Mouse (Mus musculus) intestine, embryonic 14.5 days (tissue): ENCODE measurements around the gene Rrp12. TPM values are rescaled to one million over a fixed set of nuclear protein-coding genes. Genes with fewer than 3 reads are reported as not detected.
"Not testable (repeated sequence)": the region's sequence is repeated elsewhere in the genome, so short reads cannot be mapped to it uniquely, and the experiment has no call there.

Experiments used
- ATAC-seq: fragments of 200-750 bp; cut with Nextera tagmentation; replicated peaks from 2 replicates; pipeline ENCODE4 v1.8.0; 2017; ENCODE audit warnings: low read depth, moderate number of reproducible peaks, moderate TSS enrichment, moderate library complexity; ENCODE audit not compliant: low FRiP score, low TSS enrichment
- DNase-seq: peaks from one replicate; pipeline ENCODE4 v3.0.0-alpha.2; 2018; ENCODE audit warnings: low spot score
- H3K27ac ChIP-seq: fragments of 300-500 bp; sonication (generic); 2 replicates; pipeline ENCODE4 v1.5.1; 2014; ENCODE audit warnings: low read depth, mild to moderate bottlenecking, control low read depth
- H3K27me3 ChIP-seq: fragments of 300-500 bp; sonication (generic); replicated peaks from 2 replicates; pipeline ENCODE4 v1.6.1; 2014; ENCODE audit warnings: low read length, control low read depth; ENCODE audit not compliant: control insufficient read depth, insufficient read depth
- H3K36me3 ChIP-seq: fragments of 300-500 bp; sonication (generic); 2 replicates; pipeline ENCODE4 v1.6.1; 2014; ENCODE audit warnings: low read length, control low read depth; ENCODE audit not compliant: control insufficient read depth, insufficient read depth
- H3K4me1 ChIP-seq: fragments of 300-500 bp; sonication (generic); replicated peaks from 2 replicates; pipeline ENCODE4 v1.6.1; 2014; ENCODE audit warnings: low read length, control low read depth, mixed read lengths; ENCODE audit not compliant: control insufficient read depth, insufficient read depth
- H3K4me2 ChIP-seq: fragments of 300-500 bp; sonication (generic); 2 replicates; pipeline ENCODE4 v1.6.1; 2014; ENCODE audit warnings: low read length
- H3K4me3 ChIP-seq: fragments of 300-500 bp; sonication (generic); 2 replicates; pipeline ENCODE4 v1.5.1; 2014; ENCODE audit warnings: low read depth, low read length, control low read depth, mixed read lengths
- H3K9ac ChIP-seq: fragments of 300-500 bp; sonication (generic); 2 replicates; pipeline ENCODE4 v1.6.1; 2014; ENCODE audit warnings: mild to moderate bottlenecking, low read length
- H3K9me3 ChIP-seq: fragments of 300-500 bp; sonication (generic); 2 replicates; pipeline ENCODE4 v1.6.1; 2016; ENCODE audit warnings: low read length, control low read depth; ENCODE audit not compliant: control insufficient read depth
- WGBS: fragments of 180-500 bp; shearing (Covaris S2); extraction: QIAGEN DNeasy Blood & Tissue Kit; methylation state at CpG from one replicate; pipeline ENCODE4 v1.1.7; 2014; 5-methylcytosine and 5-hydroxymethylcytosine counted together
- polyA plus RNA-seq: library from polyadenylated mRNA; unstranded; fragments of >200 nt; fragmentation: Nextera tagmentation; extraction: Ambion mirVana; gene quantifications from 2 replicates; pipeline ENCODE4 v1.2.1, GENCODE M21; 2014

Rrp12 gene
- polyA plus RNA-seq, 1 experiment from 2014 or later, result 16.3 TPM

DNA sequence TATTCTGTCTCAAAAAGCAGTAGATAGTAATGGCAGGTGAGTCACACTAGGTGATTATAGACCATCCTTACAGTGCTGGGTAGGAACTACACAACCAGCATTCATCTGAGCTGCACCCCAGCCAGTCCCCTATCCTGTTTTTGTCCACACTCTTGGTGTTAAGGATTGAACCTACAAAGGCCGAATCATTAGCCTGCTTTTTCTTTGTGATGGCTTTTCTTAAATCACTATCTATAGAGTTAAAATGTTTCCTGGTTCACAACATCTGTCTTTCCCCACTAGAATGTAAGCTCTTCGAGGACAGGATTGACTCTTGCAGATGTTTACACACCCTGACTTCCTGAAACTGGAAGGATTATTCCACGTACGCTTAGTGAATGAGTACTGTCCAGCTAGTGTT is 23.5 kb upstream of the Rrp12 start:
- H3K4me3 ChIP-seq, result no peak overlapping the region
- no peak overlapping the region for H3K27ac ChIP-seq
- DNase-seq, result no peak
- no peaks in the 10 kb centered on the region for H3K27me3 ChIP-seq
- H3K4me2 ChIP-seq, result no peak overlapping the region
- WGBS, result 60% methylated on average over 4 of the region's 4 CpGs
- H3K9ac ChIP-seq, result no peak overlapping the region
- no peak for ATAC-seq
- H3K9me3 ChIP-seq, result no peaks in the 10 kb centered on the region
- H3K36me3 ChIP-seq, result peaks cover 80% of the 10 kb centered on the region
- peaks cover under 1% of the 10 kb centered on the region; the same call in 1 of the 2 replicates for H3K4me1 ChIP-seq

DNA sequence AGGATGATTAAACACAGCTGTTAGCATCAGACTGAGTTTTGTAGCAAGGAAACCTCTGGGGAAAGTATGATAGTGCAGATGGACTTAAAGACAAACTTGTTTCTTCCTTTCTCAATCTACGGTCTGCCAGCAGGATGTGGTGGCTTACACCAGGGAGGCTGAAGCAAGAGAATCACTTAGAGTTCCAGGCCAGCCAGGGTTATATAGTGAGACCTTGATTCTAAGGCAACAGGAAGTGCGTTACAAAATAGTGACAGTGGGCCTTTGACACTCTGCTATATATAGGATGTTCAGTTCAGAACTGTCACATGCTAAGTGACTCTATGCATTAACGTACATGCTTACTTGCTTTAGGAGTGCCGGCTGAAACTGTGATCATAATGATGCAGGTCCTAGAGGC is 20.9 kb upstream of the Rrp12 start:
- Histone ChIP-seq H3K27me3 (no peaks in the 10 kb centered on the region), H3K36me3 (peaks cover 64% of the 10 kb centered on the region), H3K4me1 (peaks cover 13% of the 10 kb centered on the region), H3K9ac (no peak overlapping the region), H3K4me2 (no peak overlapping the region), H3K4me3 (no peak overlapping the region), H3K9me3 (no peaks in the 10 kb centered on the region), H3K27ac (no peak overlapping the region)
- DNase-seq (no peak), ATAC-seq (no peak)
- WGBS, result 89% methylated on average over 4 of the region's 4 CpGs

DNA sequence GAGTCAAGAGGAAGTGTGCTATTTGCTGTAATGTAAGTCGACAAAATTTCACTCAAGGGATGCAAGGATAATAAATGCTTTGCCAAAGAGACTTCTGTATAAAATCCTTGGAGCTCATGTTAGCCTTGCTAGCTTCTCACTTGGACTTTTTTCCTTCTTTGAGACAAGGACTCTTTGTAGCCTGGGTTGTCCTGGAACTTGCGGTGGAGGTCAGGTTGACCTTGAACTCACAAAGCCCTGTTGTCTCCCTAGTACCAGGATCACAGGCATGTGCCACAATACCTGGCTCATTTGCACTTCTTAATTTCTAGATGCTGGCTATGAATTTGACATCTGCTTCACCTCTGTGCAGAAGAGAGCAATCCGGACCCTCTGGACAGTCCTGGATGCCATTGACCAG is 19.3 kb upstream of the Rrp12 start:
- H3K4me2 ChIP-seq, result no peak overlapping the region
- 91% methylated on average over 3 of the region's 3 CpGs for WGBS
- no peak overlapping the region for H3K4me3 ChIP-seq
- ATAC-seq (no peak), DNase-seq (no peak)
- H3K27ac ChIP-seq, result no peak overlapping the region
- H3K9me3 ChIP-seq, result no peaks in the 10 kb centered on the region
- H3K9ac ChIP-seq, result no peak overlapping the region
- H3K36me3 ChIP-seq, result peaks cover 50% of the 10 kb centered on the region
- peaks cover 13% of the 10 kb centered on the region for H3K4me1 ChIP-seq
- H3K27me3 ChIP-seq, result no peaks in the 10 kb centered on the region

DNA sequence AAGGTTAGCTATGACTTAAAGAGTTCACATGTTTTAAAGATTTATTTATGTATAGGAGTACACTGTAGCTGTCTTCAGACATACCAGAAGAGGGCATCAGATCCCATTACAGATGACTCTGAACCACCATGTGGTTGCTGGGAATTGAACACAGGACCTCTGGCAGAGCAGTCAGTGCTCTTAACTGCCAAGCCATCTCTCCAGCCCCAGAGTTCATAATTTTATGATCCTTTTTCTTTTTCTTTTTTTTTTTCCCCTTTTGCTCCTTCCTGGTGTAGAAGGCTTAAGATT is 18.6 kb upstream of the Rrp12 start:
- H3K9ac ChIP-seq, ATAC-seq, DNase-seq, H3K27me3 ChIP-seq, H3K27ac ChIP-seq, H3K9me3 ChIP-seq: not testable (repeated sequence)
- peak overlapping the region; percentile 98 for H3K4me3 ChIP-seq
- H3K4me2 ChIP-seq, result peak overlapping the region; percentile 60
- H3K36me3 ChIP-seq, result peaks cover 44% of the 10 kb centered on the region
- peaks cover 13% of the 10 kb centered on the region for H3K4me1 ChIP-seq

- DNase-seq (no peak), ATAC-seq (no peak)
- Histone ChIP-seq H3K9ac (peak overlapping the region; percentile 95), H3K4me1 (peaks cover 13% of the 10 kb centered on the region), H3K9me3 (no peaks in the 10 kb centered on the region), H3K36me3 (peaks cover 38% of the 10 kb centered on the region), H3K27me3 (no peaks in the 10 kb centered on the region), H3K4me2 (peak overlapping the region; percentile 60), H3K4me3 (peak overlapping the region; percentile 98), H3K27ac (no peak overlapping the region)
- 50% methylated on average over 6 of the region's 6 CpGs for WGBS
These were observed 18.0 kb upstream of the Rrp12 start for GRCm38 (mm10) chr19:41913774-41914591.

GRCm38 (mm10) chr19:41912121-41913080 is 16.4 kb upstream of the Rrp12 start:
- Histone ChIP-seq H3K4me3 (peak overlapping the region; percentile 98), H3K9ac (peak overlapping the region; percentile 95), H3K36me3 (peaks cover 32% of the 10 kb centered on the region), H3K27me3 (no peaks in the 10 kb centered on the region), H3K4me2 (peak overlapping the region; percentile 60), H3K9me3 (no peaks in the 10 kb centered on the region), H3K27ac (peak overlapping the region; percentile 91), H3K4me1 (peaks cover 20% of the 10 kb centered on the region)
- ATAC-seq (peak; percentile 67), DNase-seq (peak; percentile 75)
- whole genome bisulfite sequencing, result under 1% methylated on average over 46 of the region's 53 CpGs

- peak within 1 kb of the TSS; percentile 95 for H3K9ac ChIP-seq
- ATAC-seq (peak; percentile 91), DNase-seq (peak; percentile 99)
- H3K27ac ChIP-seq, result peak within 1 kb of the TSS; percentile 91
- H3K4me3 ChIP-seq, result peak within 1 kb of the TSS; percentile 98
- peaks cover 20% of the 10 kb centered on the region for H3K4me1 ChIP-seq
- peaks cover 22% of the 10 kb centered on the region for H3K36me3 ChIP-seq
- 5% methylated on average over 54 of the region's 54 CpGs for WGBS
- no peaks in the 10 kb centered on the region for H3K9me3 ChIP-seq
- H3K27me3 ChIP-seq, result no peaks in the 10 kb centered on the region
- peak within 1 kb of the TSS; percentile 62 for H3K4me2 ChIP-seq
These were observed 15.5 kb upstream of the Rrp12 start, which contains the start of gene Pgam1 for GRCm38 (mm10) chr19:41911178-41912073. TSS of gene Pgam1 (plus strand) at chr19:41911923.

GRCm38 (mm10) chr19:41910396-41910795 is 14.4 kb upstream of the Rrp12 start:
- Histone ChIP-seq H3K36me3 (peaks cover 12% of the 10 kb centered on the region), H3K4me2 (no peak overlapping the region), H3K27me3 (no peaks in the 10 kb centered on the region), H3K4me1 (peaks cover 20% of the 10 kb centered on the region), H3K9me3 (no peaks in the 10 kb centered on the region), H3K9ac (no peak overlapping the region), H3K4me3 (no peak overlapping the region), H3K27ac (no peak overlapping the region)
- ATAC-seq (no peak), DNase-seq (no peak)
- 74% methylated on average over 2 of the region's 2 CpGs for WGBS
